Mouse (Mus musculus): ENCODE results near the gene Hnrnph2. TPM values are rescaled to one million over a fixed set of nuclear protein-coding genes. Genes with fewer than 3 reads are reported as not detected.

Hnrnph2 gene
- total RNA-seq, 1 experiment from 2014 or later: 207 TPM

DNA sequence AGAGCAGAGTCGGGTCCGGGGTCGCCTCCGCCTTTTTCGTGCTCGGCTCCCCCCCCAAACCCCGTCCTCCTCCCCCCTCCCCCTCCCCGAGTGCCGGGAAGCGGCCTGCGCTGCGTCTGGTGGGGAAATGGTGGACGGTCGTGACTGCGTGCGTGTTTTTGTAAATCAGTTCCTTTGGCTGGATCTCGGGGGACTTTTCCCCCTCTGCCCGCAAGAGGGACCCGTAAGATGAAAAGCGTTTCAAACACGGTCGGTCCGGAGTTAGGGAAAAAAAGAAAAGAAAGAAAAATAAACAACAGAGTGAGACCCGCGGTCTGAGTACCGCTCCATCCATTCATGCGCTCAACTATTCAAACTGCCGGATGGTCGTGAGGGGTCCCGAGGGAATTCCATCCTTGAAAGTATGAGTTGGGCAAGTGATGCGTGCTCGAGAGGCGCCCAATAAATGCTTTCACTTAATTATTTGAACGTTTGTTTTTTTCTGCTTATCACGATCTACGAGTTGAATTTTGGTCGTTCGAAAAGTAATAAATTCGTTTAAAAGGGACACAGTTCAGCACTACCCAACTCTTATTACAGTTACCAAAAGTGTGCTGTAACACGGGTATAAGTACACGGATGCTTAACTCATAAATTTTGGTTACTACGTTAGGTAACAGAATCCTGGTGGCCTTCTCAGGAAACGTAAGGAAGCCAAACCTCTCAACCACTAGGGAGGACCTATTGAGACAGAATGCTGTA, 571 bp downstream of the Hnrnph2 start:
- peak; percentile 39 to 44; a peak in 3 of 4 replicates for ATAC-seq (replicated peaks in 1 of 2; ENCODE audit: insufficient read depth in 1 of 2, low FRiP score in 2 of 2, low TSS enrichment in 1 of 2, low read depth in 1 of 2, poor library complexity in 2 of 2, severe bottlenecking in 2 of 2)

GRCm38 (mm10) chrX:134609472-134609871, 8.5 kb downstream of the Hnrnph2 start:
- peak in 1 of 2 experiments; percentile 33; a peak in 1 of 4 replicates for ATAC-seq (replicated peaks in 1 of 2; ENCODE audit: insufficient read depth in 1 of 2, low FRiP score in 2 of 2, low TSS enrichment in 1 of 2, low read depth in 1 of 2, poor library complexity in 2 of 2, severe bottlenecking in 2 of 2)

DNA sequence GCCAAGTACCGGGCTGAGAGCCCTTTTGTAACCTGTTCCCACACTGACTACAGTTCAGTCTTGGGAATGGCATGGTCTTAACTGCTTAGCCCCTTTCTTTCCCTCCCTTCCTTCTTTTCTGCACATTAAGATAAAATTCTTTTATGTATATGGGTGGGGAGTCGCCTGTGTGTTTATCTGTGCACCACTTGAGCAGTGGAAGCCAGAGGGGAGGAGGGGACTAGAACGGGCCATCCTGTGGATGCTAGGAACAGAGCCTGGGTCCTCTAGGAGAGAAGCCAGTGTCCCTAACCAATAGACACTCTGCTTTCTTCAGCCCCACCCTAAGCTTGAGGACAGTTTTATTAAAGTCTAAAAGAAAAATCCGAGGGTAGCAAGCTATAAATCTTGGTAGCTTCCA, 10.0 kb downstream of the Hnrnph2 start:
- ATAC-seq (replicated peaks in 1 of 2; ENCODE audit: insufficient read depth in 1 of 2, low FRiP score in 2 of 2, low TSS enrichment in 1 of 2, low read depth in 1 of 2, poor library complexity in 2 of 2, severe bottlenecking in 2 of 2): no peak

- peak; percentile 78 to 93 for ATAC-seq (replicated peaks in 1 of 2; ENCODE audit: insufficient read depth in 1 of 2, low FRiP score in 2 of 2, low TSS enrichment in 1 of 2, low read depth in 1 of 2, poor library complexity in 2 of 2, severe bottlenecking in 2 of 2)
Observed at GRCm38 (mm10) chrX:134612285-134612959, 11.4 kb downstream of the Hnrnph2 start.

- no peak for ATAC-seq (replicated peaks in 1 of 2; ENCODE audit: insufficient read depth in 1 of 2, low FRiP score in 2 of 2, low TSS enrichment in 1 of 2, low read depth in 1 of 2, poor library complexity in 2 of 2, severe bottlenecking in 2 of 2)
Observed at GRCm38 (mm10) chrX:134614306-134614705, 13.3 kb downstream of the Hnrnph2 start.

DNA sequence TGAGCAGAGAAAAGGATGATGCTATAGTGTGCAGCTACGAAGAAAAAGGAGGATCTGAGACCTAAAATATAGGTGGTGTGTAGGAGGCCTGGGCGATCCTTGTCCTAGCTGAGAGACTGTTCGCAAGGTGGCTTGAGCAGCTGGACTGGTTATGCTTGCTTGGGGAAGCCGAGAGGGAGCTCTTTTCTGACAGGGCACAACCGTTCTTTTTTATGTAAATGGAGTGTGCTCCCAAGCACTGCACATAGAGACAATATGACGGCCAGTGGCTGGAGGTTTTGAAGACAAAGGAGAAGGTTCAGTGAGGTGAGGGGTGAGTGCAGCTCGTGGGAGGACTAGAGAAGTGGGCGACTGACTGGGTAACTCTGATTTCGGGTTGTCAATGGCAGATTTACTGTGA, 18.7 kb downstream of the Hnrnph2 start:
- no peak for ATAC-seq (replicated peaks in 1 of 2; ENCODE audit: insufficient read depth in 1 of 2, low FRiP score in 2 of 2, low TSS enrichment in 1 of 2, low read depth in 1 of 2, poor library complexity in 2 of 2, severe bottlenecking in 2 of 2)

DNA sequence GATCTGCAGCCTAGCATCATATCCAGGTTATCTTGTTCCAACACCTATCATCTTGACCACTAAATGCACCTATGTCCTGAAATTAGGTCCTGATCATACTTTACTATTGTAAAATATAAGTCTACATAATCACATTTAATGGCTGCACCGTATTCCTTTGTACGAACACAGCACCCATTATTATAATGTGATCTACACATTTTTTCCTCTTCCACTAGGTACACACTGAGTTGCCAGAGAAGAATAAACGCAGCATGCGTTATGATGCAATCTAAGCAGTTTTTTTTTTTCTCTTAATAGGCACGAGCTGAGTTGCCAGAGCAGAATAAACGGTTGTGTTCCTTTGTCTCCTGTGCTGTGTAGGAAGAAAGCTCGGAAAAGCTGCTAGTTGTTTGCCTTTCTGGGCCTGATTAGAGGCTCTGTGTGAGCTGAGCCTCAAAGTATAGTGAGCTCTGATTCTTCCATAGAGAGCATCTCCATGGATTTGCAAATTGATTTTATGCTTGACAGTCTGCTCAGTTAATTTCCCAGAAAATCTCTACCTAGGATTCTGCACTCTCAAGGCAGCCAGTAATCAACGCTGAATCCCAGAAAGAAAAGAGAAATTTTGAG, 19.4 kb downstream of the Hnrnph2 start:
- ATAC-seq (replicated peaks in 1 of 2; ENCODE audit: insufficient read depth in 1 of 2, low FRiP score in 2 of 2, low TSS enrichment in 1 of 2, low read depth in 1 of 2, poor library complexity in 2 of 2, severe bottlenecking in 2 of 2): no peak

GRCm38 (mm10) chrX:134621685-134622084, 20.7 kb downstream of the Hnrnph2 start:
- ATAC-seq (replicated peaks in 1 of 2; ENCODE audit: insufficient read depth in 1 of 2, low FRiP score in 2 of 2, low TSS enrichment in 1 of 2, low read depth in 1 of 2, poor library complexity in 2 of 2, severe bottlenecking in 2 of 2): no peak

DNA sequence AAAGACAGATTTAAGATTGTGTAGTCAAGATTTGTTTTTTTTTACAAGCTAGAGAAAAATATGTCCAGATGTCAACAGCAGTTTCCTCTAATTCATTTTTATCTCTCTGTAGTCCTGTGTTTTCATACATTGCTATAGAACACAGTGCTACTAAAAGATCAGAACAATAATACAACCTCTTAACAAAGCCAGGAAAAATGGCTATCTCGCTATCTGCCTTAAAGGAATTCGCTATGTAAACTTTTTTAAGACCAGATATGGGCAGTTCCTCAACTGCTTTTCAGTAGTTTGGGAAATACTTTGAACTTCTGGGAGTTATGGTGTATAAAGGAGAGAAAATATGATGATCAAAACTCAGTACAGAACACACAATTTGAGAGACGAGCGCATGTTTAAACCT, 22.4 kb downstream of the Hnrnph2 start:
- ATAC-seq (replicated peaks in 1 of 2; ENCODE audit: insufficient read depth in 1 of 2, low FRiP score in 2 of 2, low TSS enrichment in 1 of 2, low read depth in 1 of 2, poor library complexity in 2 of 2, severe bottlenecking in 2 of 2): no peak

DNA sequence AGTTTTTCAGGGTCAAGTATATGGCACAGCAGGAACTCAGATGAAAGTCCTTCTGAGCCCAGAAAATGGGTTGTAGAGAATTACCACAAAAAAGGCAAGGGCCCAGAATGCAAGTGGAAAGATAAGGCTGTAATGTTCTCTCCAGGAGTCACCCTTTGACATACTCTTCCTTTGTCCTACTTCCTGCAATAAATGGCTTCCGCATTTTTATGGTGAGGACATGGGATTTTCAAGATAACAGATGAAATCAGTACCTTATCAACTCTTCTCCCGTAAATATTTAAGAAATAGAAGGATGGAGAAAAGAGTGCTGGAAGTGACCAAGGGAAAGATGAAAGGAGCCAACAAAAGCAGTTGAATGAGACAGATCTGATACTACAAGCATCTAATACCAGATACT, 27.2 kb downstream of the Hnrnph2 start:
- ATAC-seq (replicated peaks in 1 of 2; ENCODE audit: insufficient read depth in 1 of 2, low FRiP score in 2 of 2, low TSS enrichment in 1 of 2, low read depth in 1 of 2, poor library complexity in 2 of 2, severe bottlenecking in 2 of 2): no peak

DNA sequence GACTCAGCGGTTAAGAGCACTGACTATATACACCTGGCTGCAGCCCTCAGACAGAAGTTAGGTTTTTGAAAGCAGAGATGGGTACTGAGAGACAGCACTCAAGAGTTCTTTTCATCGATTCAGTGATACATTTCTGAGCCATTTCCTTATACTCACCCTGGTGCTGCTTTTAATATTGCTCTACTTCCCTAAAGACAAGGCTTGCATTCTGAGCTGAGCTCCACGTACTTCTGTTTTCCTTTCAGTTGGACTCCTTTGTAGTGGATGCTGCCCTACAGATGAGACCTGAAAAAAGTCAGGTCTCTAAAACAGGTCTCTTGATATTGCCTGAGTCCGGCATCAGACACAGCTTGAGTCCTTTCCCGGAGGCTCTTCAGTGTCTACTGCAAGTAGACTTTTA, 31.7 kb downstream of the Hnrnph2 start:
- 0 out of 4 replicates have a peak, but pooled peaks of 1 of the 2 experiments have one; percentile 21 for ATAC-seq (replicated peaks in 1 of 2; ENCODE audit: insufficient read depth in 1 of 2, low FRiP score in 2 of 2, low TSS enrichment in 1 of 2, low read depth in 1 of 2, poor library complexity in 2 of 2, severe bottlenecking in 2 of 2)

GRCm38 (mm10) chrX:134635111-134635510, 34.1 kb downstream of the Hnrnph2 start:
- ATAC-seq (replicated peaks in 1 of 2; ENCODE audit: insufficient read depth in 1 of 2, low FRiP score in 2 of 2, low TSS enrichment in 1 of 2, low read depth in 1 of 2, poor library complexity in 2 of 2, severe bottlenecking in 2 of 2): no peak

GRCm38 (mm10) chrX:134635860-134636259, 34.9 kb downstream of the Hnrnph2 start:
- ATAC-seq (replicated peaks in 1 of 2; ENCODE audit: insufficient read depth in 1 of 2, low FRiP score in 2 of 2, low TSS enrichment in 1 of 2, low read depth in 1 of 2, poor library complexity in 2 of 2, severe bottlenecking in 2 of 2): no peak

DNA sequence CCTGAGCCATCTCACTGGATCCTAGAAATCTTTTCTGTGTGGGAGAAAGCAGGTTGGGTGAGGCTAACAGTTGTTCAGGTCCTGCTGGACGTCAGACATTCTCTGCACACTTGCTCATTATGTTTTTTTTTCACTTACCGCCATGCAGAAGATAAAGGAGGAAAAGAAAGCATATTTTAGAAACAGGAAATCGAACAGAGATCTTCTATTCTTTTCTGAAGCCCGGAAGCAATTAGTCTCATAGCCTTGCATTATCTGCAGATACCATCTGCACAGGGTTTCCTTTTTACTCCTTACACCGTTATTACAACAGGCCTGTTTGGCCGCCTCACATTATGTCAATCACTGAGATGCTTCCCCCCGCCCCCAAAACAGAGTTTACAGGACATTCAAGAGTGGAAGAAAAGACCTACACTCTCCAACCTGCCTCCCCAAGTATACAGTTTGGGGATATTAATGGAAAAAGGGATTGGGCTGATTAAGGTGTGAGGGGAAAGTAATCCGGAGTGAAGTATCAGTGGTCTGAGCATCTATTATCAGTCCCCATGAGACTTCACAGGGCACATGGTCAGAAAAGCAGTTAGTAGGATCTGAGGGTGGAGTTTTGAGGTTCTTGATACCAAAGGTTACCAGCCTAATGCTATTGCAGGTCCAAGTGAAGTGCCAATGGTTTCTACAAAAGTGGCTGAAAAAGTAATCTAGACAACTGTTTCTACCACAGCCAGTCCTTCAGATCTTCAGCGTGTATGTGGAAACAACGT, 40.2 kb downstream of the Hnrnph2 start:
- peak; percentile 91 to 94 for ATAC-seq (replicated peaks in 1 of 2; ENCODE audit: insufficient read depth in 1 of 2, low FRiP score in 2 of 2, low TSS enrichment in 1 of 2, low read depth in 1 of 2, poor library complexity in 2 of 2, severe bottlenecking in 2 of 2)

DNA sequence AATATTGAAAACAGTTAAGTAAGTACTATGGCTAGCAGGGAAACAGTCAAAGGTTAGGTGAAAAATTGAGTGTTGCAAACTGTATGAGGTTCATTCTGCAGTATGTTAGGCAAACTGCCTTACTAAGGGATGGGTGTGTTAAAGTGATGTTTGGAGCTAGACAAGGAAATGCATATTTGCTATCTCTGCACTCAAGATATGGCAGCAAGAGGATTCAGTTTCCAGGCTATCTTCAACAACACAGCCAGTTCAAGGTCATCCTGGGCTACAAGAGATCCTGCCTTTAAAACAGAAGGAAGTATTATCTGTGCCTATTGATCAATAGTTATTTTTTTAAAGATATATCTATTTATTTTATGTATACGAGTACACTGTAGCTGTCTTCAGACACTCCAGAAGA, 45.4 kb downstream of the Hnrnph2 start:
- no peak for ATAC-seq (replicated peaks in 1 of 2; ENCODE audit: insufficient read depth in 1 of 2, low FRiP score in 2 of 2, low TSS enrichment in 1 of 2, low read depth in 1 of 2, poor library complexity in 2 of 2, severe bottlenecking in 2 of 2)

GRCm38 (mm10) chrX:134647421-134647820, 46.4 kb downstream of the Hnrnph2 start:
- no peak for ATAC-seq (replicated peaks in 1 of 2; ENCODE audit: insufficient read depth in 1 of 2, low FRiP score in 2 of 2, low TSS enrichment in 1 of 2, low read depth in 1 of 2, poor library complexity in 2 of 2, severe bottlenecking in 2 of 2)

GRCm38 (mm10) chrX:134648031-134648692, 47.2 kb downstream of the Hnrnph2 start:
- ATAC-seq (replicated peaks in 1 of 2; ENCODE audit: insufficient read depth in 1 of 2, low FRiP score in 2 of 2, low TSS enrichment in 1 of 2, low read depth in 1 of 2, poor library complexity in 2 of 2, severe bottlenecking in 2 of 2): peak; percentile 46 to 72; a peak in 3 of 4 replicates

Measured in hematopoietic stem cell, adult 5-6 weeks (primary cell).